Mouse (Mus musculus) hindbrain, embryonic 10.5 days (tissue): ENCODE data around the gene Cap2. TPM values are rescaled to one million over a fixed set of nuclear protein-coding genes. Genes with fewer than 3 reads are reported as not detected.
A peak's percentile ranks its signal among the peaks of the same experiment; 100 is the strongest.

Source experiments
- DNase-seq: peaks from one replicate; pipeline ENCODE4 v3.0.0-alpha.2; 2017; ENCODE audit warnings: low spot score
- H3K27ac ChIP-seq: fragments of 300-500 bp; sonication (generic); 2 replicates; pipeline ENCODE4 v1.5.1; 2016; ENCODE audit warnings: mild to moderate bottlenecking, moderate library complexity
- H3K27me3 ChIP-seq: fragments of 300-500 bp; sonication (generic); 2 replicates; pipeline ENCODE4 v1.6.1; 2016; ENCODE audit warnings: mild to moderate bottlenecking; ENCODE audit not compliant: poor library complexity, insufficient read depth, severe bottlenecking
- H3K36me3 ChIP-seq: fragments of 300-500 bp; sonication (generic); 2 replicates; pipeline ENCODE4 v1.6.1; 2016; ENCODE audit warnings: mild to moderate bottlenecking, moderate library complexity
- H3K4me1 ChIP-seq: fragments of 300-500 bp; sonication (generic); replicated peaks from 2 replicates; pipeline ENCODE4 v1.6.1; 2016; ENCODE audit warnings: mild to moderate bottlenecking
- H3K4me3 ChIP-seq: fragments of 300-500 bp; sonication (generic); 2 replicates; pipeline ENCODE4 v1.5.1; 2016; ENCODE audit warnings: mild to moderate bottlenecking, moderate library complexity
- H3K9me3 ChIP-seq: fragments of 300-500 bp; sonication (generic); 2 replicates; pipeline ENCODE4 v1.6.1; 2016; ENCODE audit warnings: mild to moderate bottlenecking, moderate library complexity
- WGBS: fragments of 180-500 bp; shearing (Covaris S2); methylation state at CpG from one replicate; pipeline ENCODE4 v1.1.7; 2016; 5-methylcytosine and 5-hydroxymethylcytosine counted together
- polyA plus RNA-seq: library from polyadenylated mRNA; unstranded; fragments of >200 nt; fragmentation: Nextera tagmentation; extraction: Ambion mirVana; gene quantifications from 2 replicates; pipeline ENCODE4 v1.2.1, GENCODE M21; 2016

Gene Cap2
- polyA plus RNA-seq, 1 experiment from 2014 or later = 5.1 TPM

- peaks cover 38% of the 10 kb centered on the region for H3K4me1 ChIP-seq
- no peaks in the 10 kb centered on the region for H3K9me3 ChIP-seq
- no peak overlapping the region for H3K4me3 ChIP-seq
- no peak for DNase-seq
- no peaks in the 10 kb centered on the region for H3K36me3 ChIP-seq
- H3K27me3 ChIP-seq = no peaks in the 10 kb centered on the region
- H3K27ac ChIP-seq = no peak overlapping the region
- 87% methylated on average over 4 of the region's 4 CpGs for WGBS
These were observed 45.2 kb downstream of the Cap2 start for GRCm38 (mm10) chr13:46546846-46547245.

GRCm38 (mm10) chr13:46547253-46547652 lies 45.6 kb downstream of the Cap2 start:
- WGBS = 31% methylated on average over 1 of the region's 1 CpGs
- Histone ChIP-seq H3K4me3 (no peak overlapping the region), H3K36me3 (no peaks in the 10 kb centered on the region), H3K27me3 (no peaks in the 10 kb centered on the region), H3K27ac (no peak overlapping the region), H3K9me3 (no peaks in the 10 kb centered on the region), H3K4me1 (peaks cover 38% of the 10 kb centered on the region)
- no peak for DNase-seq

GRCm38 (mm10) chr13:46548132-46548531 lies 46.5 kb downstream of the Cap2 start:
- no peak for DNase-seq

GRCm38 (mm10) chr13:46548600-46549179 lies 47.0 kb downstream of the Cap2 start:
- 92% methylated on average over 5 of the region's 5 CpGs for WGBS
- no peak for DNase-seq
- Histone ChIP-seq H3K27me3 (no peaks in the 10 kb centered on the region), H3K27ac (no peak overlapping the region), H3K4me3 (no peak overlapping the region), H3K9me3 (no peaks in the 10 kb centered on the region), H3K4me1 (peaks cover 38% of the 10 kb centered on the region), H3K36me3 (no peaks in the 10 kb centered on the region)

More at GRCm38 (mm10) chr13:46548132-46548531, 46.5 kb downstream of the Cap2 start:
- Histone ChIP-seq H3K27me3 (no peaks in the 10 kb centered on the region), H3K9me3 (no peaks in the 10 kb centered on the region), H3K4me3 (no peak overlapping the region), H3K4me1 (peaks cover 38% of the 10 kb centered on the region), H3K36me3 (no peaks in the 10 kb centered on the region), H3K27ac (no peak overlapping the region)
- WGBS = 86% methylated on average over 8 of the region's 8 CpGs

GRCm38 (mm10) chr13:46550627-46551026 lies 49.0 kb downstream of the Cap2 start:
- H3K9me3 ChIP-seq = no peaks in the 10 kb centered on the region
- H3K4me3 ChIP-seq = no peak overlapping the region
- no peaks in the 10 kb centered on the region for H3K27me3 ChIP-seq
- 93% methylated on average over 10 of the region's 10 CpGs for WGBS
- no peak for DNase-seq
- H3K27ac ChIP-seq = no peak overlapping the region
- H3K4me1 ChIP-seq = peaks cover 23% of the 10 kb centered on the region
- no peaks in the 10 kb centered on the region for H3K36me3 ChIP-seq

- DNase-seq = no peak
- Histone ChIP-seq H3K4me3 (no peak overlapping the region), H3K36me3 (no peaks in the 10 kb centered on the region), H3K4me1 (no peaks in the 10 kb centered on the region; the same call in 1 of the 2 replicates), H3K9me3 (peaks cover 4% of the 10 kb centered on the region; the same call in 1 of the 2 replicates), H3K27me3 (no peaks in the 10 kb centered on the region), H3K27ac (no peak overlapping the region)
- 79% methylated on average over 9 of the region's 9 CpGs for WGBS
These were observed 53.1 kb downstream of the Cap2 start for GRCm38 (mm10) chr13:46554736-46555135.

- DNase-seq = no peak
- no peak overlapping the region for H3K4me3 ChIP-seq
- no peaks in the 10 kb centered on the region for H3K27me3 ChIP-seq
- H3K27ac ChIP-seq = no peak overlapping the region
- WGBS = 86% methylated on average over 5 of the region's 5 CpGs
- H3K9me3 ChIP-seq = no peaks in the 10 kb centered on the region
- peaks cover 3% of the 10 kb centered on the region; the same call in 1 of the 2 replicates for H3K4me1 ChIP-seq
- no peaks in the 10 kb centered on the region for H3K36me3 ChIP-seq
These were observed 64.3 kb downstream of the Cap2 start for GRCm38 (mm10) chr13:46565913-46566312.

- DNase-seq = no peak
- H3K9me3 ChIP-seq = no peaks in the 10 kb centered on the region
- H3K27ac ChIP-seq = no peak overlapping the region
- H3K27me3 ChIP-seq = no peaks in the 10 kb centered on the region
- H3K4me1 ChIP-seq = peaks cover 14% of the 10 kb centered on the region
- no peak overlapping the region for H3K4me3 ChIP-seq
- no peaks in the 10 kb centered on the region for H3K36me3 ChIP-seq
- WGBS = 95% methylated on average over 8 of the region's 8 CpGs
These were observed 67.8 kb downstream of the Cap2 start for GRCm38 (mm10) chr13:46569469-46569868.

- H3K36me3 ChIP-seq = no peaks in the 10 kb centered on the region
- H3K4me3 ChIP-seq = peak overlapping the region; percentile 40
- no peaks in the 10 kb centered on the region for H3K27me3 ChIP-seq
- 10% methylated on average over 12 of the region's 12 CpGs for WGBS
- H3K9me3 ChIP-seq = no peaks in the 10 kb centered on the region
- peak overlapping the region; percentile 78 for H3K27ac ChIP-seq
- H3K4me1 ChIP-seq = peaks cover 14% of the 10 kb centered on the region
- DNase-seq = peak; percentile 26
These were observed 69.5 kb downstream of the Cap2 start for GRCm38 (mm10) chr13:46571141-46571592.

- WGBS = 84% methylated on average over 11 of the region's 11 CpGs
- no peak overlapping the region for H3K27ac ChIP-seq
- H3K9me3 ChIP-seq = no peaks in the 10 kb centered on the region
These were observed 70.5 kb downstream of the Cap2 start for GRCm38 (mm10) chr13:46571961-46572647.

GRCm38 (mm10) chr13:46572648-46573163 lies 71.1 kb downstream of the Cap2 start:
- Histone ChIP-seq H3K4me3 (no peak overlapping the region), H3K27me3 (no peaks in the 10 kb centered on the region), H3K9me3 (no peaks in the 10 kb centered on the region), H3K27ac (no peak overlapping the region), H3K4me1 (peaks cover 14% of the 10 kb centered on the region), H3K36me3 (no peaks in the 10 kb centered on the region)
- WGBS = 68% methylated on average over 9 of the region's 9 CpGs
- no peak for DNase-seq

More at GRCm38 (mm10) chr13:46571961-46572647, 70.5 kb downstream of the Cap2 start:
- H3K4me3 ChIP-seq = no peak overlapping the region
- peaks cover 14% of the 10 kb centered on the region for H3K4me1 ChIP-seq
- peak; percentile 4 for DNase-seq
- H3K36me3 ChIP-seq = no peaks in the 10 kb centered on the region
- H3K27me3 ChIP-seq = no peaks in the 10 kb centered on the region

- 86% methylated on average over 5 of the region's 5 CpGs for WGBS
- no peak for DNase-seq
- Histone ChIP-seq H3K9me3 (no peaks in the 10 kb centered on the region), H3K27ac (no peak overlapping the region), H3K4me1 (peaks cover 14% of the 10 kb centered on the region), H3K27me3 (no peaks in the 10 kb centered on the region), H3K4me3 (no peak overlapping the region), H3K36me3 (no peaks in the 10 kb centered on the region)
These were observed 72.6 kb downstream of the Cap2 start for GRCm38 (mm10) chr13:46574201-46574600.

GRCm38 (mm10) chr13:46574707-46575106 lies 73.1 kb downstream of the Cap2 start:
- Histone ChIP-seq H3K27ac (no peak overlapping the region), H3K9me3 (no peaks in the 10 kb centered on the region), H3K36me3 (no peaks in the 10 kb centered on the region), H3K4me3 (no peak overlapping the region), H3K27me3 (no peaks in the 10 kb centered on the region), H3K4me1 (peaks cover 14% of the 10 kb centered on the region)
- no peak for DNase-seq
- WGBS = 89% methylated on average over 4 of the region's 4 CpGs
